Mouse (Mus musculus) bone marrow macrophage, adult 2 months (primary cell): ENCODE results near the gene Sgk1.

ENCODE experiments used
- CTCF ChIP-seq: IDR thresholded peaks from 2 replicates; pipeline ENCODE4 v1.5.1; 2012; ENCODE audit warnings: low read depth, mild to moderate bottlenecking, low read length, moderate library complexity
- POLR2A ChIP-seq: IDR thresholded peaks from 2 replicates; pipeline ENCODE4 v1.6.1; 2012; ENCODE audit warnings: mild to moderate bottlenecking, low read depth, low read length, borderline replicate concordance

DNA sequence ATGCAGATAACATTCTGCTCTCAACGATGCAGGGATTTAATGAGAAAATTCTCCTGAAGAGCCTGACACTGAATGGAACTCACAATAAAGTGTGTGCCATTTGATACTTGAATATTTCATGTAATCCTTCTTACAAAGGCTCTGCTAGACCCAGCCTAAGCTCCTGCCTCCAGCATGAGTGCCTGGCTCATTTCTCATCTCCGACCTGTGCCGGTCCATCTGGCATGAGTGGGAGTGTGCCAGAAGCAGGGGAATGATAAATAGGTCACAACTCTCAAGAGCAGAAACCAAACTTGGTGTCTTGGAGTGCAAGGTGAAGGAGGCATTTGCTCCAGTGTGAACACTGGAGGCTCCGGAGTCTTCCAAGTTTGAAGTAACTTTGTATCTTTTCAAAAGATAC, 13.4 kb upstream of the Sgk1 start:
- no peak for TF ChIP-seq POLR2A
- no peak for TF ChIP-seq CTCF
